Mouse (Mus musculus): Measurements from ENCODE around the gene Slit1. TPM values are rescaled to one million over a fixed set of nuclear protein-coding genes. Genes with fewer than 3 reads are reported as not detected.

Gene Slit1
- polyA plus RNA-seq, 1 experiment: 0.13 TPM

GRCm38 (mm10) chr19:41665941-41666340 is 77.5 kb downstream of the Slit1 start:
- Histone ChIP-seq H3K4me3 (replicated peaks; ENCODE audit: extremely low read depth, low read depth, low read length) (no peak overlapping the region), H3K4me1 (ENCODE audit: control insufficient read depth, insufficient read depth, low read length) (no peaks in the 10 kb centered on the region)
- TF ChIP-seq POLR2A (IDR thresholded peaks at IDR 0.05; ENCODE audit: borderline replicate concordance, extremely low read depth, low read depth, low read length) (no peak), CTCF (IDR thresholded peaks at IDR 0.05; ENCODE audit: insufficient read depth, low read length) (no peak)
- WGBS: 44% methylated on average over 4 of the region's 4 CpGs
- DNase-seq: no peak

GRCm38 (mm10) chr19:41663506-41664242 is 79.8 kb downstream of the Slit1 start:
- TF ChIP-seq POLR2A (IDR thresholded peaks at IDR 0.05; ENCODE audit: borderline replicate concordance, extremely low read depth, low read depth, low read length): no peak
- no peak for TF ChIP-seq CTCF (IDR thresholded peaks at IDR 0.05; ENCODE audit: insufficient read depth, low read length)
- no peak for DNase-seq
- Histone ChIP-seq H3K4me1 (ENCODE audit: control insufficient read depth, insufficient read depth, low read length) (no peaks in the 10 kb centered on the region), H3K4me3 (replicated peaks; ENCODE audit: extremely low read depth, low read depth, low read length) (no peak overlapping the region)
- WGBS: 16% methylated on average over 13 of the region's 13 CpGs

- H3K4me1 ChIP-seq (ENCODE audit: control insufficient read depth, insufficient read depth, low read length): no peaks in the 10 kb centered on the region
- no peak for DNase-seq
- WGBS: 79% methylated on average over 13 of the region's 13 CpGs
- H3K4me3 ChIP-seq (replicated peaks; ENCODE audit: extremely low read depth, low read depth, low read length): no peak overlapping the region
- TF ChIP-seq CTCF (IDR thresholded peaks at IDR 0.05; ENCODE audit: insufficient read depth, low read length) (no peak), POLR2A (IDR thresholded peaks at IDR 0.05; ENCODE audit: borderline replicate concordance, extremely low read depth, low read depth, low read length) (no peak)
Measured at GRCm38 (mm10) chr19:41661466-41661865, 82.0 kb downstream of the Slit1 start.

GRCm38 (mm10) chr19:41660999-41661374 is 82.5 kb downstream of the Slit1 start:
- no peak overlapping the region for H3K4me3 ChIP-seq (replicated peaks; ENCODE audit: extremely low read depth, low read depth, low read length)
- 18% methylated on average over 4 of the region's 4 CpGs for WGBS
- DNase-seq: no peak
- no peaks in the 10 kb centered on the region for H3K4me1 ChIP-seq (ENCODE audit: control insufficient read depth, insufficient read depth, low read length)
- TF ChIP-seq POLR2A (IDR thresholded peaks at IDR 0.05; ENCODE audit: borderline replicate concordance, extremely low read depth, low read depth, low read length) (no peak), CTCF (IDR thresholded peaks at IDR 0.05; ENCODE audit: insufficient read depth, low read length) (no peak)

- Histone ChIP-seq H3K4me3 (replicated peaks; ENCODE audit: extremely low read depth, low read depth, low read length) (no peak overlapping the region), H3K4me1 (ENCODE audit: control insufficient read depth, insufficient read depth, low read length) (no peaks in the 10 kb centered on the region)
- TF ChIP-seq CTCF (IDR thresholded peaks at IDR 0.05; ENCODE audit: insufficient read depth, low read length) (no peak), POLR2A (IDR thresholded peaks at IDR 0.05; ENCODE audit: borderline replicate concordance, extremely low read depth, low read depth, low read length) (no peak)
- WGBS: 71% methylated on average over 17 of the region's 17 CpGs
- DNase-seq: no peak
Measured at GRCm38 (mm10) chr19:41660294-41660998, 83.0 kb downstream of the Slit1 start.

GRCm38 (mm10) chr19:41657446-41657845 is 86.0 kb downstream of the Slit1 start:
- TF ChIP-seq POLR2A (IDR thresholded peaks at IDR 0.05; ENCODE audit: borderline replicate concordance, extremely low read depth, low read depth, low read length): no peak
- no peak for TF ChIP-seq CTCF (IDR thresholded peaks at IDR 0.05; ENCODE audit: insufficient read depth, low read length)
- Histone ChIP-seq H3K4me3 (replicated peaks; ENCODE audit: extremely low read depth, low read depth, low read length) (no peak overlapping the region), H3K4me1 (ENCODE audit: control insufficient read depth, insufficient read depth, low read length) (no peaks in the 10 kb centered on the region)
- 27% methylated on average over 9 of the region's 9 CpGs for WGBS
- no peak for DNase-seq

GRCm38 (mm10) chr19:41656671-41657070 is 86.8 kb downstream of the Slit1 start:
- no peak for DNase-seq
- WGBS: 72% methylated on average over 14 of the region's 14 CpGs
- H3K4me1 ChIP-seq (ENCODE audit: control insufficient read depth, insufficient read depth, low read length): no peaks in the 10 kb centered on the region
- no peak overlapping the region for H3K4me3 ChIP-seq (replicated peaks; ENCODE audit: extremely low read depth, low read depth, low read length)
- TF ChIP-seq CTCF (IDR thresholded peaks at IDR 0.05; ENCODE audit: insufficient read depth, low read length) (no peak), POLR2A (IDR thresholded peaks at IDR 0.05; ENCODE audit: borderline replicate concordance, extremely low read depth, low read depth, low read length) (no peak)

- H3K4me1 ChIP-seq (ENCODE audit: control insufficient read depth, insufficient read depth, low read length): no peaks in the 10 kb centered on the region
- 8% methylated on average over 9 of the region's 9 CpGs for WGBS
- TF ChIP-seq POLR2A (IDR thresholded peaks at IDR 0.05; ENCODE audit: borderline replicate concordance, extremely low read depth, low read depth, low read length) (no peak), CTCF (IDR thresholded peaks at IDR 0.05; ENCODE audit: insufficient read depth, low read length) (peak; percentile 89)
- peak; percentile 64 for DNase-seq
- no peak overlapping the region for H3K4me3 ChIP-seq (replicated peaks; ENCODE audit: extremely low read depth, low read depth, low read length)
Measured at GRCm38 (mm10) chr19:41655970-41656369, 87.5 kb downstream of the Slit1 start.

GRCm38 (mm10) chr19:41655089-41655783 is 88.2 kb downstream of the Slit1 start:
- 22% methylated on average over 6 of the region's 6 CpGs for WGBS
- no peak for TF ChIP-seq POLR2A (IDR thresholded peaks at IDR 0.05; ENCODE audit: borderline replicate concordance, extremely low read depth, low read depth, low read length)
- TF ChIP-seq CTCF (IDR thresholded peaks at IDR 0.05; ENCODE audit: insufficient read depth, low read length): no peak
- no peak overlapping the region for H3K4me3 ChIP-seq (replicated peaks; ENCODE audit: extremely low read depth, low read depth, low read length)
- DNase-seq: no peak
- no peaks in the 10 kb centered on the region for H3K4me1 ChIP-seq (ENCODE audit: control insufficient read depth, insufficient read depth, low read length)
